Mouse (Mus musculus) stomach, postnatal 0 days (tissue): ENCODE measurements around the gene Ccdc138.

ENCODE experiments used
- CTCF ChIP-seq: IDR thresholded peaks from 2 replicates; pipeline ENCODE4 v1.5.1; 2016; ENCODE audit warnings: antibody characterized with exemption, low read depth, mild to moderate bottlenecking, moderate library complexity
- EP300 ChIP-seq: optimal IDR thresholded peaks from 2 replicates; pipeline ENCODE3; 2016; ENCODE audit warnings: antibody characterized with exemption

GRCm38 (mm10) chr10:58585427-58586223, 87.9 kb downstream of the Ccdc138 start:
- no peak for TF ChIP-seq CTCF
- no peak for TF ChIP-seq EP300
